Mouse (Mus musculus): Measurements from ENCODE around the gene Pum2. TPM values are rescaled to one million over a fixed set of nuclear protein-coding genes. Genes with fewer than 3 reads are reported as not detected.

Pum2 gene
- polyA plus RNA-seq, 1 experiment from 2014 or later, result 63.9 TPM

GRCm38 (mm10) chr12:8773336-8773735 is 99.4 kb downstream of the Pum2 start:
- Histone ChIP-seq H3K4me3 (peak overlapping the region; percentile 88), H3K27ac (replicated peaks) (peak overlapping the region; percentile 97), H3K4me1 (peaks cover 54% of the 10 kb centered on the region), H3K27me3 (replicated peaks; ENCODE audit: low read depth, poor library complexity, severe bottlenecking) (no peaks in the 10 kb centered on the region), H3K9me3 (peaks cover 4% of the 10 kb centered on the region; the same call in 1 of the 2 replicates), H3K36me3 (replicated peaks) (peaks cover 18% of the 10 kb centered on the region)
- DNase-seq (ENCODE audit: low spot score), result peak; percentile 34
- 34% methylated on average over 6 of the region's 6 CpGs for whole genome bisulfite sequencing

GRCm38 (mm10) chr12:8774183-8774582 is 100.2 kb downstream of the Pum2 start:
- Histone ChIP-seq H3K4me1 (peaks cover 60% of the 10 kb centered on the region), H3K4me3 (peak overlapping the region; percentile 88; the same call in 1 of the 2 replicates), H3K27ac (replicated peaks) (no peak overlapping the region), H3K36me3 (replicated peaks) (peaks cover 27% of the 10 kb centered on the region), H3K9me3 (no peaks in the 10 kb centered on the region), H3K27me3 (replicated peaks; ENCODE audit: low read depth, poor library complexity, severe bottlenecking) (no peaks in the 10 kb centered on the region)
- no peak for DNase-seq (ENCODE audit: low spot score)

DNA sequence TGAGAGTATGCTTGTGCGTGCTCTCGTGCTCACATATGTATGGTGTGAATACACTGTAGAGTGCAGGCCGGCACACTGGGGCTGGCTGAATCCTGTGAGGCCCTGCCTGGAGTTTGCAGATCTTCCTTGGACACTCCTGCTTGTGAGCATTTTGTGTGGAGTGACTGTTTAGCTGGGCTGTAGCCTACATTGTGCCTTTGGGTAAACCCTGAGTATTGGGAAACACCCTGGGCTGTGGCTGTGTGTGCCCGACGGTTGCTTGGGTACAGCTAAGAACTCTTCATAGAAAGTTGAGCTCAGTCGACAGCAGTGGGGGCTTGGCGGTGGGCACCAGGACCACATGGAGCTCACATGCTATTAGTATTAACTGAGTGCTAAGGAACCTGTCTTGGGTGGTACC is 102.3 kb downstream of the Pum2 start:
- Histone ChIP-seq H3K4me3 (no peak overlapping the region), H3K27me3 (replicated peaks; ENCODE audit: low read depth, poor library complexity, severe bottlenecking) (no peaks in the 10 kb centered on the region), H3K4me1 (peaks cover 72% of the 10 kb centered on the region), H3K36me3 (replicated peaks) (peaks cover 39% of the 10 kb centered on the region), H3K9me3 (no peaks in the 10 kb centered on the region), H3K27ac (replicated peaks) (no peak overlapping the region)
- no peak for DNase-seq (ENCODE audit: low spot score)
- WGBS, result 94% methylated on average over 7 of the region's 7 CpGs

DNA sequence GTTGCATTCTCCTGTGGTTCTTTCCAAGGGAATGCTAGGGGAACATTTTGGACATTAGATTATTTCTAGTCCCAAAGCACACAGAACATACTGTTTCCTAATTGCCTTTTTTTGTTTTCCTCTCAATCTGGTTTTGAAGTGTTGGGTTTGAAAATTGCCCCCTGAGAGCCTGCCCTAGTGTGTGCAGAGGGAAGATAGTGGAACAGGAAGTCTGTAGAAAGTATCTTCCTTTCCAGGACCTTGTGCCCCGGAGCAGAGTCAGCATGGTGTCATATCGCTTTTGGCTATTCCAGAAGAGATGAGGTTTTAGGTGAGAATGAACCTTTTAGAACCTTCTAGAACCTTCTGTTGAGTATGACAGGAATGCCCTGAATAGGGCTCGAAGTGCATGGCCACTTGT is 102.8 kb downstream of the Pum2 start:
- 93% methylated on average over 3 of the region's 3 CpGs for WGBS
- no peak for DNase-seq (ENCODE audit: low spot score)
- H3K27ac ChIP-seq (replicated peaks), result no peak overlapping the region
- no peak overlapping the region for H3K4me3 ChIP-seq
- H3K4me1 ChIP-seq, result peaks cover 78% of the 10 kb centered on the region
- H3K27me3 ChIP-seq (replicated peaks; ENCODE audit: low read depth, poor library complexity, severe bottlenecking), result no peaks in the 10 kb centered on the region
- peaks cover 39% of the 10 kb centered on the region for H3K36me3 ChIP-seq (replicated peaks)
- H3K9me3 ChIP-seq, result no peaks in the 10 kb centered on the region

- Histone ChIP-seq H3K27ac (replicated peaks) (peak overlapping the region; percentile 32; the same call in 1 of the 2 replicates), H3K4me1 (peaks cover 87% of the 10 kb centered on the region), H3K36me3 (replicated peaks) (peaks cover 50% of the 10 kb centered on the region), H3K9me3 (no peaks in the 10 kb centered on the region), H3K27me3 (replicated peaks; ENCODE audit: low read depth, poor library complexity, severe bottlenecking) (no peaks in the 10 kb centered on the region), H3K4me3 (no peak overlapping the region)
- 84% methylated on average over 7 of the region's 7 CpGs for WGBS
- no peak for DNase-seq (ENCODE audit: low spot score)
Observed at GRCm38 (mm10) chr12:8778106-8778505, 104.2 kb downstream of the Pum2 start.

- WGBS, result 86% methylated on average over 4 of the region's 4 CpGs
- peaks cover 87% of the 10 kb centered on the region for H3K4me1 ChIP-seq
- no peak overlapping the region for H3K4me3 ChIP-seq
- H3K27ac ChIP-seq (replicated peaks), result no peak overlapping the region
- H3K27me3 ChIP-seq (replicated peaks; ENCODE audit: low read depth, poor library complexity, severe bottlenecking), result no peaks in the 10 kb centered on the region
- H3K9me3 ChIP-seq, result no peaks in the 10 kb centered on the region
- DNase-seq (ENCODE audit: low spot score), result no peak
- peaks cover 65% of the 10 kb centered on the region for H3K36me3 ChIP-seq (replicated peaks)
Observed at GRCm38 (mm10) chr12:8779851-8780250, 105.9 kb downstream of the Pum2 start.

DNA sequence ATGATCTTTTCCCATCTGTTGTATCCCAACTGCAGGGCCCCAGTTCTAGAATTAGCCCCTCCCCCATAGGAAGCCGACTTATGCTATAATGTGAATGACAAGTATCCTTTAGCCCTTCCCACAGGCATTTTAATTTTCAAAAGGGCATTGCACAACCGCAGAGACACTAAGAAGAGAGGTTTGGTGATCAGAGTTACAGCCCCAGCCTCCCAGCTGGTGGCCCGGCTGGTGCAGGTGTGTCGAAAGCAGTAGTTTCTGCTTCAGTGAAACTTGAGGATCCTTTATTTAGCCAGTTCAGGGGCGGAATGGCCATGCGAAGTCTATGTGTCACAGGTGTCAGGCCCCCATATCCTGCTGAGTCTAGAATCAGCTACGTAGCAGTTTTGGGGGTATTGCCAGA is 107.2 kb downstream of the Pum2 start:
- H3K27me3 ChIP-seq (replicated peaks; ENCODE audit: low read depth, poor library complexity, severe bottlenecking), result no peaks in the 10 kb centered on the region
- peaks cover 74% of the 10 kb centered on the region for H3K36me3 ChIP-seq (replicated peaks)
- no peak overlapping the region for H3K4me3 ChIP-seq
- H3K4me1 ChIP-seq, result peaks cover 85% of the 10 kb centered on the region
- H3K27ac ChIP-seq (replicated peaks), result no peak overlapping the region
- no peaks in the 10 kb centered on the region for H3K9me3 ChIP-seq
- DNase-seq (ENCODE audit: low spot score), result no peak
- 82% methylated on average over 7 of the region's 7 CpGs for WGBS

GRCm38 (mm10) chr12:8781681-8782378 is 107.9 kb downstream of the Pum2 start:
- H3K27me3 ChIP-seq (replicated peaks; ENCODE audit: low read depth, poor library complexity, severe bottlenecking), result no peaks in the 10 kb centered on the region
- peaks cover 74% of the 10 kb centered on the region for H3K36me3 ChIP-seq (replicated peaks)
- peaks cover 88% of the 10 kb centered on the region for H3K4me1 ChIP-seq
- 84% methylated on average over 9 of the region's 9 CpGs for WGBS
- H3K9me3 ChIP-seq, result no peaks in the 10 kb centered on the region
- no peak for DNase-seq (ENCODE audit: low spot score)
- no peak overlapping the region for H3K27ac ChIP-seq (replicated peaks)
- no peak overlapping the region for H3K4me3 ChIP-seq

- Histone ChIP-seq H3K27me3 (replicated peaks; ENCODE audit: low read depth, poor library complexity, severe bottlenecking) (no peaks in the 10 kb centered on the region), H3K36me3 (replicated peaks) (peaks cover 76% of the 10 kb centered on the region), H3K4me3 (no peak overlapping the region), H3K27ac (replicated peaks) (no peak overlapping the region), H3K9me3 (no peaks in the 10 kb centered on the region), H3K4me1 (peaks cover 88% of the 10 kb centered on the region)
- 82% methylated on average over 3 of the region's 3 CpGs for WGBS
- DNase-seq (ENCODE audit: low spot score), result no peak
Observed at GRCm38 (mm10) chr12:8782565-8782964, 108.6 kb downstream of the Pum2 start.

DNA sequence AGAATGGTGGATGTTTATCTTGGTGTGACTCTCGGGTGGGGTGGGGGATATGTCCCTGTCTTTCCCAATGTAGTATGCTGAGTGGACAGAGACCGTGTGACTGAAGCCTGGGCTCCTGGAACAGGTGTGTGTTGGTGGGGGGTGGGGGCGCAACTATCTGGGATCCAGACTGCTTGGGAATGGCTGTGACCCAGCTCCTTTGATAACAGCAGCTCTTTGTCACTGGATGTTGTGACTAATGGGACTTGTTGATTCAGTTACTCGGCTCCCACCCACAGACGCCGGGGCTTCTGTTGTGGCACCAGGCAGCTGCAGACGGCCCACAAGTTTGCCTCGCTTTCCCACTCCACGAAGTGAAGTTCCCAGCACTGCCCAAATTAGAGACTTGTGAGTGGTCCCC is 110.3 kb downstream of the Pum2 start:
- H3K9me3 ChIP-seq, result no peaks in the 10 kb centered on the region
- H3K4me1 ChIP-seq, result peaks cover 79% of the 10 kb centered on the region
- no peaks in the 10 kb centered on the region for H3K27me3 ChIP-seq (replicated peaks; ENCODE audit: low read depth, poor library complexity, severe bottlenecking)
- DNase-seq (ENCODE audit: low spot score), result no peak
- H3K4me3 ChIP-seq, result no peak overlapping the region
- WGBS, result 82% methylated on average over 9 of the region's 9 CpGs
- no peak overlapping the region for H3K27ac ChIP-seq (replicated peaks)
- peaks cover 70% of the 10 kb centered on the region for H3K36me3 ChIP-seq (replicated peaks)

DNA sequence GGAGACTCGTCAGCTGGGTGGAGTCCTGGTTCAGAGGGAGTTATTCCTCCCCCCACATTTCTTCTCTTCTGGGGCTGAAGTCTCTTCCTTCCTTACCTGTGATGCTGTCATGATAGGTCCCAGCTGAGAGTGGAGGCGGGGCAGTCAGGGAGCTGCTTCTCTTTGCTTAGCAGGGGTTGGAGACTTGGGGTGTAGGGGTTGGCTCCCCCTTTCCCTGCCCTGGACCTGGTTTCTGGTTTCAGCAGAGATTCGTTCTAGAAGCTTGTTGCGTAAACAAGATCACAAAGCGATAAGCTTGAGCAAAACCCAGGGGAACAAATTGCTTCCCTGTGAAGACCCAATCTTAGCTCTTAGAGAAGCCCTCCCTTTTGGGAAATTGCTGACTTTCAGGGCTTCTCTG is 112.5 kb downstream of the Pum2 start:
- DNase-seq (ENCODE audit: low spot score), result no peak
- Histone ChIP-seq H3K4me3 (no peak overlapping the region), H3K36me3 (replicated peaks) (peaks cover 80% of the 10 kb centered on the region), H3K27me3 (replicated peaks; ENCODE audit: low read depth, poor library complexity, severe bottlenecking) (no peaks in the 10 kb centered on the region), H3K4me1 (peaks cover 60% of the 10 kb centered on the region), H3K9me3 (no peaks in the 10 kb centered on the region), H3K27ac (replicated peaks) (no peak overlapping the region; the same call in 1 of the 2 replicates)
- 77% methylated on average over 5 of the region's 5 CpGs for WGBS

- Histone ChIP-seq H3K27ac (replicated peaks) (no peak overlapping the region; the same call in 1 of the 2 replicates), H3K4me1 (peaks cover 55% of the 10 kb centered on the region), H3K9me3 (no peaks in the 10 kb centered on the region), H3K4me3 (no peak overlapping the region), H3K36me3 (replicated peaks) (peaks cover 84% of the 10 kb centered on the region), H3K27me3 (replicated peaks; ENCODE audit: low read depth, poor library complexity, severe bottlenecking) (no peaks in the 10 kb centered on the region)
- DNase-seq (ENCODE audit: low spot score), result no peak
- 91% methylated on average over 12 of the region's 12 CpGs for WGBS
Observed at GRCm38 (mm10) chr12:8786984-8787730, 113.2 kb downstream of the Pum2 start.

- H3K4me1 ChIP-seq, result peaks cover 42% of the 10 kb centered on the region
- H3K36me3 ChIP-seq (replicated peaks), result peaks cover 86% of the 10 kb centered on the region
- 83% methylated on average over 3 of the region's 3 CpGs for WGBS
- no peak for DNase-seq (ENCODE audit: low spot score)
- no peaks in the 10 kb centered on the region for H3K9me3 ChIP-seq
- H3K4me3 ChIP-seq, result no peak overlapping the region
- H3K27ac ChIP-seq (replicated peaks), result no peak overlapping the region
- no peaks in the 10 kb centered on the region for H3K27me3 ChIP-seq (replicated peaks; ENCODE audit: low read depth, poor library complexity, severe bottlenecking)
Observed at GRCm38 (mm10) chr12:8788469-8788868, 114.5 kb downstream of the Pum2 start.
